Comparison of ENCODE assay signal across 15 mouse cellular contexts in the genomic region with DNA sequence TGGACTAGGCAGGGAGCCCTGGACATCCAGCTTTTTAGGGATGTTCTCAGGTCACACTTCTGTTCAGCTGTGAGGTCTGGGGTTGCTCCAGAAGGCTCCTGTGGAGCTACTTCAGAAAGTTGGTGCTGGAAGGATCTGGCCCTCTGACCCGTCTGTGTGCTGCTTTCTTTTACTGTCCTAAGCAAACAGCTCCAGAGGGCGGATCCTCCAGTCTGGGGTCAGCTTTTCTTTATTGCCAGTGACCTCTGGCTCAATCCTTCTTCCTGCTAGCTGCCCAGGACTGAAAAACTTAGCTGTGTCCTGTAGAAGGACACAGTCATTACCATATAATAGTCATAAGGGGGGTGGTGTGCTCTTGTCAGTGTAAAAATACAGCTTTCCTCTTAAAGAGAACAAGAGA. TPM values are rescaled to one million over a fixed set of nuclear protein-coding genes. Genes with fewer than 3 reads are reported as not detected.
DNase-seq lines count a peak whose midpoint lies in the region; ATAC-seq lines count a peak whose summit lies in the region.
"Had no signal": no experiment of that assay in that cellular context is flagged by ENCODE, and none has a peak within 500 bp of the region (broad histone marks: within the 10 kb centered on the region; RNA-seq: fewer than 3 reads in every experiment).

No protein-coding gene starts in this region.

- H3K9me3 ChIP-seq in heart, embryonic 13.5 days: 0 out of 2 replicates have a peak, but pooled peaks cover 2% of the 10 kb centered on the region
- peaks cover 3% of the 10 kb centered on the region; the same call in 1 of the 2 replicates for H3K9me3 ChIP-seq in liver, embryonic 13.5 days (replicated peaks)

- no peak overlapping the region for H3K9ac ChIP-seq in heart, embryonic 13.5 days
- H3K9ac ChIP-seq in liver, embryonic 13.5 days: no peak overlapping the region
- H3K9ac ChIP-seq: neural tube, embryonic 12.5 days had no signal

- H3K4me1 ChIP-seq in heart, embryonic 13.5 days: peaks cover 42% of the 10 kb centered on the region
- H3K4me1 ChIP-seq in liver, embryonic 13.5 days (replicated peaks): peaks cover 96% of the 10 kb centered on the region

- no peak for DNase-seq in heart, adult 9 months (ENCODE audit: low spot score in 2 of 2)
- no peak for DNase-seq in liver, embryonic 13.5 days
- no peak for DNase-seq in liver
- peak; percentile 74 for DNase-seq in embryo, embryonic 9.5 days (ENCODE audit: extremely low spot score)
- peak; percentile 47 for DNase-seq in large intestine, adult 2 months (ENCODE audit: low read depth, low spot score)
- no peak for DNase-seq in spleen, postnatal 36 days (ENCODE audit: low spot score in 2 of 2)
- DNase-seq: cerebellum, postnatal 14 days; right cerebral cortex, adult 18-20 months had no signal

- H3K36me3 ChIP-seq in heart, embryonic 13.5 days: no peaks in the 10 kb centered on the region
- peaks cover 17% of the 10 kb centered on the region for H3K36me3 ChIP-seq in liver, embryonic 13.5 days
- H3K36me3 ChIP-seq: neural tube, embryonic 12.5 days had no signal

- no peak overlapping the region for H3K27ac ChIP-seq in heart, embryonic 13.5 days (replicated peaks)
- peak overlapping the region; percentile 76 for H3K27ac ChIP-seq in liver, embryonic 13.5 days
- H3K27ac ChIP-seq: left cerebral cortex, adult 2 months; neural tube, embryonic 12.5 days had no signal

- no peak overlapping the region for H3K4me3 ChIP-seq in heart, embryonic 13.5 days
- H3K4me3 ChIP-seq in liver, embryonic 13.5 days (replicated peaks): no peak overlapping the region
- H3K4me3 ChIP-seq: left cerebral cortex, adult 2 months; neural tube, embryonic 12.5 days had no signal

- H3K27me3 ChIP-seq in heart, embryonic 13.5 days (replicated peaks): no peaks in the 10 kb centered on the region
- no peaks in the 10 kb centered on the region for H3K27me3 ChIP-seq in liver, embryonic 13.5 days
- H3K27me3 ChIP-seq: neural tube, embryonic 12.5 days had no signal

- 0 out of 2 replicates have a peak, but pooled peaks have one; percentile 31 for ATAC-seq in heart, embryonic 13.5 days (ENCODE audit: extremely low read depth, insufficient number of reproducible peaks, low FRiP score, low TSS enrichment)
- no peak for ATAC-seq in liver, embryonic 13.5 days (ENCODE audit: low read depth)
- ATAC-seq: intestine, embryonic 16.5 days had no signal

- WGBS in heart, embryonic 13.5 days: 50% methylated on average over 2 of the region's 2 CpGs
- WGBS in liver, embryonic 13.5 days (ENCODE audit: insufficient replicate concordance): 71% methylated on average over 2 of the region's 2 CpGs
- 32% methylated on average over 2 of the region's 2 CpGs for WGBS in large intestine, adult 2 months

- H3K4me2 ChIP-seq in heart, embryonic 13.5 days: no peak overlapping the region
- H3K4me2 ChIP-seq in liver, embryonic 13.5 days: no peak overlapping the region
- H3K4me2 ChIP-seq: neural tube, embryonic 12.5 days had no signal

RNA-seq across cellular contexts. Expression of a gene that starts 24.1 kb away (rescaled TPM):
- polyA plus RNA-seq in heart, embryonic 13.5 days (2015; fragmentation: Nextera tagmentation; extraction: Ambion mirVana): 9.4 and 10.4 TPM in 2 replicates
- polyA plus RNA-seq in liver, embryonic 13.5 days (2015; fragmentation: Nextera tagmentation; extraction: Ambion mirVana): 14.7 and 20.2 TPM in 2 replicates
- 9.2 and 19.8 TPM in 2 replicates for polyA plus RNA-seq in large intestine, adult 2 months (2012; rRNA removed)

RNA-seq across cellular contexts. Expression of a gene that starts 59.1 kb away (rescaled TPM):
- polyA plus RNA-seq in heart, embryonic 13.5 days (2015; fragmentation: Nextera tagmentation; extraction: Ambion mirVana): not detected in 2 replicates
- not detected in 2 replicates for polyA plus RNA-seq in liver, embryonic 13.5 days (2015; fragmentation: Nextera tagmentation; extraction: Ambion mirVana)
- not detected in 2 replicates for polyA plus RNA-seq in large intestine, adult 2 months (2012; rRNA removed)
- polyA plus RNA-seq: heart, embryonic 16.5 days; intestine, embryonic 16.5 days; liver, adult 2 months; neural tube, embryonic 12.5 days; thymus, postnatal 0 days had no signal

Comparison
In these comparisons a context has a peak if more than half of its experiments do, and no peak if none do; other contexts are left out.
1. DNase-seq: peak in embryo, embryonic 9.5 days (single experiment) and large intestine, adult 2 months (single experiment); none in heart, adult 9 months (0 of 2), liver, embryonic 13.5 days (single experiment), liver (single experiment) and spleen, postnatal 36 days (0 of 2).